Mouse (Mus musculus): ENCODE results near the gene Fhl2.

Gene Fhl2

GRCm38 (mm10) chr1:43196661-43197241 lies at the start of gene Fhl2:
Fhl2 (minus strand) TSS chr1:43196984.
- DNase-seq (ENCODE audit: low spot score) = no peak

GRCm38 (mm10) chr1:43245014-43245413 lies 48.2 kb upstream of the Fhl2 start:
- no peak for DNase-seq (ENCODE audit: low spot score)

- peak; percentile 3 for DNase-seq (ENCODE audit: low spot score)
Observed at GRCm38 (mm10) chr1:43241208-43241607, 44.4 kb upstream of the Fhl2 start.

- no peak for DNase-seq (ENCODE audit: low spot score)
Observed at GRCm38 (mm10) chr1:43239796-43240313, 43.1 kb upstream of the Fhl2 start.

- DNase-seq (ENCODE audit: low spot score) = no peak
Observed at GRCm38 (mm10) chr1:43238471-43238870, 41.7 kb upstream of the Fhl2 start.

GRCm38 (mm10) chr1:43237360-43238235 lies 40.8 kb upstream of the Fhl2 start:
- DNase-seq (ENCODE audit: low spot score) = no peak

- DNase-seq (ENCODE audit: low spot score) = no peak
Observed at GRCm38 (mm10) chr1:43225531-43226151, 28.9 kb upstream of the Fhl2 start.

GRCm38 (mm10) chr1:43224943-43225342 lies 28.2 kb upstream of the Fhl2 start:
- DNase-seq (ENCODE audit: low spot score) = no peak

- DNase-seq (ENCODE audit: low spot score) = peak; percentile 67
Observed at GRCm38 (mm10) chr1:43224171-43224570, 27.4 kb upstream of the Fhl2 start.

- DNase-seq (ENCODE audit: low spot score) = no peak
Observed at GRCm38 (mm10) chr1:43223097-43223496, 26.3 kb upstream of the Fhl2 start.

- no peak for DNase-seq (ENCODE audit: low spot score)
Observed at GRCm38 (mm10) chr1:43218016-43218680, 21.4 kb upstream of the Fhl2 start.

- no peak for DNase-seq (ENCODE audit: low spot score)
Observed at GRCm38 (mm10) chr1:43215601-43216000, 18.8 kb upstream of the Fhl2 start.

- no peak for DNase-seq (ENCODE audit: low spot score)
Observed at GRCm38 (mm10) chr1:43211274-43211673, 14.5 kb upstream of the Fhl2 start.

GRCm38 (mm10) chr1:43210285-43210684 lies 13.5 kb upstream of the Fhl2 start:
- no peak for DNase-seq (ENCODE audit: low spot score)

GRCm38 (mm10) chr1:43207147-43207546 lies 10.4 kb upstream of the Fhl2 start:
- DNase-seq (ENCODE audit: low spot score) = peak; percentile 8

GRCm38 (mm10) chr1:43203282-43203681 lies 6.5 kb upstream of the Fhl2 start:
- no peak for DNase-seq (ENCODE audit: low spot score)

- no peak for DNase-seq (ENCODE audit: low spot score)
Observed at GRCm38 (mm10) chr1:43202226-43202625, 5.4 kb upstream of the Fhl2 start.

- DNase-seq (ENCODE audit: low spot score) = no peak
Observed at GRCm38 (mm10) chr1:43201796-43202195, 5.0 kb upstream of the Fhl2 start.

- DNase-seq (ENCODE audit: low spot score) = no peak
Observed at GRCm38 (mm10) chr1:43199867-43200240, 3.1 kb upstream of the Fhl2 start.

- DNase-seq (ENCODE audit: low spot score) = no peak
Observed at GRCm38 (mm10) chr1:43199210-43199866, 2.6 kb upstream of the Fhl2 start.

GRCm38 (mm10) chr1:43196059-43196458 lies 725 bp downstream of the Fhl2 start:
- DNase-seq (ENCODE audit: low spot score) = no peak

GRCm38 (mm10) chr1:43193423-43193822 lies 3.4 kb downstream of the Fhl2 start:
- no peak for DNase-seq (ENCODE audit: low spot score)
